Mouse (Mus musculus): ENCODE data around the gene Prima1.

GRCm38 (mm10) chr12:103188223-103188622, 53.7 kb downstream of the Prima1 start:
- TF ChIP-seq CTCF (IDR thresholded peaks at IDR 0.05; ENCODE audit: borderline replicate concordance, control insufficient read depth, extremely low read depth, insufficient read depth, low read length, poor library complexity): no peak
- TF ChIP-seq POLR2A (IDR thresholded peaks at IDR 0.05; ENCODE audit: control insufficient read depth, extremely low read depth, insufficient read depth, low read length, poor library complexity): no peak
